Mouse (Mus musculus) A20 (cell line): ENCODE data around the gene Triap1.

Experiments
- DNase-seq: peaks from one replicate; pipeline ENCODE4 v3.0.0-alpha.2; 2011; ENCODE audit warnings: low read depth, low spot score

Triap1 gene

DNA sequence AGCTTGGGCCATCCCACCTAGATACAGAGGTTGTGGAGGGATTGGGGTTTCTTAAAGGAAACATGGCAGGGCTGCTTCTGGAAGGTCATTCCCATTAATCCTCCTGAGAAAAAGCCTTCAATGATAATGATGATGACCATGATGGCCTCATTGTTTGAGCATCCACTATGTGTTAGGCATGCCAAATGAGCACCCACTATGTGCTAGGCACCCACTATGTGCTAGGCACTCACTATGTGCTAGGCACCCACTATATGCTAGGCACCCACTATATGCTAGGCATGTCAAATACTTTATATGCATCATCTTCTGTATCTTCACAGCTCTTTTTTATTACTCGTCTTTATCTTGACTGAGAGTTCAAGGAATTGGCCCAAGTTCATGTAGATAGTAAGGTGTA is 51.9 kb downstream of the Triap1 start:
- DNase-seq = no peak
